Comparison of ENCODE assay signal across 15 mouse cellular contexts in the genomic region with DNA sequence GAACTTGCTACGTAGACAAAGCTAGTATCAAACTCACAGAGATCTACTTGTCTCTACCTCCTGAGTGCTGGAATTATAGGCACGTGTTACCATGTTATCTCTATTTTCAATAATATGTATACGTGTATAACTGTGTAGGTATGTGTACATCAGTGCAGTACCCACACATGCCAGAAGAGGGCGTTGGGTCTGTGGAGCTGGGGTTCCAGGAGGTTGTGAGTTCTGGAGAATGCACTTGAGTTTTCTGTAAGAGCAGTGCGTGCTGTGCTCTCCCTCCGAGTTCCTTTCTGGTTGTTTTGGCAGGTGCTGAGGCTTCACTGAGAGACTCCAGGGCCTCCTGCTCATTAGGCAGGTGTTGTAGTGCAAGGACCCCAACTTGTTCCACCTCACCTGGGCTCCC. TPM values are rescaled to one million over a fixed set of nuclear protein-coding genes. Genes with fewer than 3 reads are reported as not detected.
A peak's percentile ranks its signal among the peaks of the same experiment; 100 is the strongest.
DNase-seq lines count a peak whose midpoint lies in the region; TF ChIP-seq lines count a peak whose summit lies in the region.
"Had no signal": no experiment of that assay in that cellular context is flagged by ENCODE, and none has a peak within 500 bp of the region (broad histone marks: within the 10 kb centered on the region; RNA-seq: fewer than 3 reads in every experiment).

No protein-coding gene starts in this region.

- peak; percentile 50 for TF ChIP-seq CTCF in heart, adult 2 months (IDR thresholded peaks at IDR 0.05)
- TF ChIP-seq CTCF in left cerebral cortex, adult 2 months (IDR thresholded peaks at IDR 0.05): peak; percentile 40
- TF ChIP-seq CTCF in bone marrow, adult 2 months (IDR thresholded peaks at IDR 0.05; ENCODE audit: control insufficient read depth, insufficient read depth, low read length): peak; percentile 22; the same call in 1 of the 2 replicates

- intact Hi-C loops in heart, adult 2 months (cut with DNase I): no loop called here
- intact Hi-C loops in heart, postnatal 10 days (cut with DNase I): no loop called here
- intact Hi-C loops in left cerebral cortex, adult 2 months (cut with DNase I): no loop called here
- intact Hi-C loops in left cerebral cortex, postnatal 14 days (cut with DNase I): no loop called here

- no peak for DNase-seq in heart, adult 2 months
- no peak for DNase-seq in heart, postnatal 10 days
- no peak for DNase-seq in left cerebral cortex, adult 2 months (ENCODE audit: extremely low spot score in 1 of 2, low spot score in 2 of 2)
- DNase-seq in left cerebral cortex, postnatal 14 days (ENCODE audit: low spot score in 2 of 2): no peak
- peak; percentile 32 to 37 for DNase-seq in B cell, adult 2 months
- no peak for DNase-seq in urinary bladder, adult 2 months (ENCODE audit: low spot score)
- no peak for DNase-seq in thymus, adult 18-20 months
- DNase-seq: adrenal gland, postnatal 14 days; kidney, adult 8-10 months; right cerebral cortex, adult 18-20 months; thymus, postnatal 4 days had no signal

- no peak for TF ChIP-seq POLR2A in heart, adult 2 months (IDR thresholded peaks at IDR 0.05; ENCODE audit: insufficient read depth, low read depth, low read length)
- no peak for TF ChIP-seq POLR2A in bone marrow, adult 2 months (IDR thresholded peaks at IDR 0.05; ENCODE audit: borderline replicate concordance, control insufficient read depth, low read depth, low read length)

- H3K79me2 ChIP-seq in heart, adult 2 months (replicated peaks; ENCODE audit: control insufficient read depth, insufficient read depth, low read length): no peaks in the 10 kb centered on the region

- no peak overlapping the region for H3K9ac ChIP-seq in heart, adult 2 months (ENCODE audit: low read depth, low read length)

- no peaks in the 10 kb centered on the region for H3K27me3 ChIP-seq in heart, adult 2 months (ENCODE audit: control insufficient read depth, insufficient read depth, low read length)
- H3K27me3 ChIP-seq: limb, embryonic 13.5 days had no signal

- peaks cover 4% of the 10 kb centered on the region for H3K4me1 ChIP-seq in heart, adult 2 months (ENCODE audit: control insufficient read depth, insufficient read depth, low read length)
- no peaks in the 10 kb centered on the region for H3K4me1 ChIP-seq in bone marrow, adult 2 months (ENCODE audit: control insufficient read depth, insufficient read depth, low read length)

- no peak overlapping the region for H3K4me3 ChIP-seq in heart, adult 2 months
- no peak overlapping the region for H3K4me3 ChIP-seq in left cerebral cortex, adult 2 months
- no peak overlapping the region for H3K4me3 ChIP-seq in bone marrow, adult 2 months (replicated peaks; ENCODE audit: control insufficient read depth, low read depth, low read length)
- H3K4me3 ChIP-seq: limb, embryonic 13.5 days had no signal

- no peak overlapping the region for H3K27ac ChIP-seq in heart, adult 2 months
- no peak overlapping the region for H3K27ac ChIP-seq in left cerebral cortex, adult 2 months
- H3K27ac ChIP-seq in bone marrow, adult 2 months (ENCODE audit: control insufficient read depth, insufficient read depth, low read depth, low read length, poor library complexity): no peak overlapping the region
- H3K27ac ChIP-seq: macrophage had no signal

- TF ChIP-seq EP300 in heart, adult 2 months (IDR thresholded peaks at IDR 0.05; ENCODE audit: insufficient read depth, low read depth, low read length): no peak

- WGBS in heart, adult 2 months: 93% methylated on average over 6 of the region's 6 CpGs
- WGBS in bone marrow, adult 2 months: 88% methylated on average over 6 of the region's 6 CpGs

- H3K36me3 ChIP-seq in heart, adult 2 months (ENCODE audit: control insufficient read depth, insufficient read depth, low read length): no peaks in the 10 kb centered on the region

RNA-seq across cellular contexts. Expression of a gene that starts 17.0 kb away (rescaled TPM):
- 10 to 100 TPM; 26.4 to 34.2 TPM for total RNA-seq in heart, adult 2 months (2021)
- polyA plus RNA-seq in heart, adult 2 months (2012; rRNA removed): 51.4 and 53.0 TPM in 2 replicates
- total RNA-seq in heart, postnatal 10 days (2021): 10 to 100 TPM; 38.1 to 40.6 TPM
- total RNA-seq in left cerebral cortex, adult 2 months (2021): 10 to 100 TPM; 18.9 to 21.3 TPM
- 10 to 100 TPM; 26.8 to 30.2 TPM for total RNA-seq in left cerebral cortex, postnatal 14 days (2021)
- 39.2 and 57.8 TPM in 2 replicates for polyA plus RNA-seq in bone marrow, adult 2 months (2011; ENCODE audit: insufficient read depth, insufficient read length, low replicate concordance, missing spikeins)
- polyA plus RNA-seq in urinary bladder, adult 2 months (2012; rRNA removed): 62.3 and 76.0 TPM in 2 replicates

RNA-seq across cellular contexts. Expression of a gene that starts 17.2 kb away (rescaled TPM):
- 1 to 10 TPM; 4.2 to 4.5 TPM for total RNA-seq in heart, adult 2 months (2021)
- polyA plus RNA-seq in heart, adult 2 months (2012; rRNA removed): 12.5 and 12.7 TPM in 2 replicates
- 10 to 100 TPM in 1 of 2 experiments, 1 to 10 TPM in 1; 9.7 to 10.1 TPM for total RNA-seq in heart, postnatal 10 days (2021)
- total RNA-seq in left cerebral cortex, adult 2 months (2021): 10 to 100 TPM; 61.4 to 62.3 TPM
- 10 to 100 TPM; 57.2 to 60.1 TPM for total RNA-seq in left cerebral cortex, postnatal 14 days (2021)
- 25.5 and 41.4 TPM in 2 replicates for polyA plus RNA-seq in bone marrow, adult 2 months (2011; ENCODE audit: insufficient read depth, insufficient read length, low replicate concordance, missing spikeins)
- 54.6 and 66.6 TPM in 2 replicates for polyA plus RNA-seq in urinary bladder, adult 2 months (2012; rRNA removed)

RNA-seq across cellular contexts. Expression of a gene that starts 23.8 kb away (rescaled TPM):
- total RNA-seq in heart, adult 2 months (2021): 10 to 100 TPM; 35.2 to 38.3 TPM
- 38.4 and 38.6 TPM in 2 replicates for polyA plus RNA-seq in heart, adult 2 months (2012; rRNA removed)
- 10 to 100 TPM; 52.8 to 53.0 TPM for total RNA-seq in heart, postnatal 10 days (2021)
- 10 to 100 TPM; 47.4 to 54.9 TPM for total RNA-seq in left cerebral cortex, adult 2 months (2021)
- total RNA-seq in left cerebral cortex, postnatal 14 days (2021): 10 to 100 TPM; 50.0 to 59.5 TPM
- 82.0 and 94.3 TPM in 2 replicates for polyA plus RNA-seq in bone marrow, adult 2 months (2011; ENCODE audit: insufficient read depth, insufficient read length, low replicate concordance, missing spikeins)
- 50.8 and 52.2 TPM in 2 replicates for polyA plus RNA-seq in urinary bladder, adult 2 months (2012; rRNA removed)

RNA-seq across cellular contexts. Expression of a gene that starts 24.7 kb away (rescaled TPM):
- under 1 TPM; 0.70 to 0.99 TPM for total RNA-seq in heart, adult 2 months (2021)
- polyA plus RNA-seq in heart, adult 2 months (2012; rRNA removed): 3.3 and 4.6 TPM in 2 replicates
- total RNA-seq in heart, postnatal 10 days (2021): 1 to 10 TPM; 1.4 to 1.7 TPM
- total RNA-seq in left cerebral cortex, adult 2 months (2021): 10 to 100 TPM; 34.0 to 39.6 TPM
- 10 to 100 TPM; 92.2 to 99.5 TPM for total RNA-seq in left cerebral cortex, postnatal 14 days (2021)
- polyA plus RNA-seq in bone marrow, adult 2 months (2011; ENCODE audit: insufficient read depth, insufficient read length, low replicate concordance, missing spikeins): 2.4 and 5.8 TPM in 2 replicates
- polyA plus RNA-seq in urinary bladder, adult 2 months (2012; rRNA removed): 14.6 and 17.4 TPM in 2 replicates
- total RNA-seq: common myeloid progenitor, adult 5-6 weeks had no signal

RNA-seq across cellular contexts. Expression of a gene that starts 30.5 kb away (rescaled TPM):
- total RNA-seq in heart, adult 2 months (2021): 10 to 100 TPM; 12.1 to 12.9 TPM
- polyA plus RNA-seq in heart, adult 2 months (2012; rRNA removed): 32.0 and 35.5 TPM in 2 replicates
- total RNA-seq in heart, postnatal 10 days (2021): 1 to 10 TPM; 3.2 to 4.1 TPM
- total RNA-seq in left cerebral cortex, adult 2 months (2021): 1 to 10 TPM; 7.1 to 8.4 TPM
- 1 to 10 TPM; 5.7 to 7.8 TPM for total RNA-seq in left cerebral cortex, postnatal 14 days (2021)
- polyA plus RNA-seq in bone marrow, adult 2 months (2011; ENCODE audit: insufficient read depth, insufficient read length, low replicate concordance, missing spikeins): 7.4 and 9.4 TPM in 2 replicates
- polyA plus RNA-seq in urinary bladder, adult 2 months (2012; rRNA removed): 58.1 and 60.6 TPM in 2 replicates

Comparison
In these comparisons a context has a peak if more than half of its experiments do, and no peak if none do; other contexts are left out.
1. DNase-seq: peak in B cell, adult 2 months (2 of 2); none in heart, adult 2 months (0 of 2), heart, postnatal 10 days (0 of 2), left cerebral cortex, adult 2 months (0 of 2), left cerebral cortex, postnatal 14 days (0 of 2), urinary bladder, adult 2 months (single experiment) and thymus, adult 18-20 months (0 of 2).
2. RNA of a gene that starts 17.2 kb away (total RNA-seq): 61.4 to 62.3 TPM in left cerebral cortex, adult 2 months and 57.2 to 60.1 TPM in left cerebral cortex, postnatal 14 days; 9.7 to 10.1 TPM in heart, postnatal 10 days and 4.2 to 4.5 TPM in heart, adult 2 months; every median in the first group is over 4 times any median in the second.
3. Peak in every context shown above with its lines, with median percentiles within 50 percentile points of each other: CTCF ChIP-seq.